20 mouse cellular contexts compared by ENCODE assay signal in genomic region chr11:32767496-32768230, GRCm38 (mm10). TPM values are rescaled to one million over a fixed set of nuclear protein-coding genes. Genes with fewer than 3 reads are reported as not detected.
A peak's percentile ranks its signal among the peaks of the same experiment; 100 is the strongest.
DNase-seq lines count a peak whose midpoint lies in the region; ATAC-seq and TF ChIP-seq lines count a peak whose summit lies in the region.
"Had no signal": no experiment of that assay in that cellular context is flagged by ENCODE, and none has a peak within 500 bp of the region (broad histone marks: within the 10 kb centered on the region; RNA-seq: fewer than 3 reads in every experiment).

No protein-coding gene starts in this region.

- ATAC-seq in hindbrain, embryonic 14.5 days (ENCODE audit: low FRiP score): no peak
- ATAC-seq: forebrain, postnatal 0 days had no signal

- H3K27me3 ChIP-seq in limb, embryonic 10.5 days (ENCODE audit: low read depth, poor library complexity, severe bottlenecking): no peaks in the 10 kb centered on the region
- no peaks in the 10 kb centered on the region for H3K27me3 ChIP-seq in cerebellum, adult 2 months (ENCODE audit: control insufficient read depth, insufficient read depth, low read length)
- no peaks in the 10 kb centered on the region for H3K27me3 ChIP-seq in hindbrain, embryonic 14.5 days (ENCODE audit: control insufficient read depth, insufficient read depth, low read length)
- H3K27me3 ChIP-seq: hindbrain, embryonic 15.5 days had no signal

- no peak for TF ChIP-seq POLR2A in cerebellum, adult 2 months (IDR thresholded peaks at IDR 0.05; ENCODE audit: borderline replicate concordance, insufficient read depth, low read length)

- H3K9ac ChIP-seq in hindbrain, embryonic 14.5 days: no peak overlapping the region
- H3K9ac ChIP-seq: forebrain, postnatal 0 days; hindbrain, embryonic 15.5 days; limb, embryonic 15.5 days had no signal

- peaks cover 42% of the 10 kb centered on the region for H3K4me1 ChIP-seq in limb, embryonic 10.5 days
- no peaks in the 10 kb centered on the region; the same call in 1 of the 2 replicates for H3K4me1 ChIP-seq in cerebellum, adult 2 months (ENCODE audit: control insufficient read depth, insufficient read depth, low read length)
- no peaks in the 10 kb centered on the region for H3K4me1 ChIP-seq in hindbrain, embryonic 14.5 days (replicated peaks; ENCODE audit: control insufficient read depth, insufficient read depth, low read length)
- H3K4me1 ChIP-seq: hindbrain, embryonic 15.5 days had no signal

- 72% methylated on average over 18 of the region's 18 CpGs for WGBS in limb, embryonic 10.5 days
- WGBS in cerebellum, adult 2 months: 85% methylated on average over 18 of the region's 18 CpGs
- WGBS in hindbrain, embryonic 14.5 days: 75% methylated on average over 18 of the region's 18 CpGs

- peak overlapping the region; percentile 42; the same call in 1 of the 2 replicates for H3K27ac ChIP-seq in limb, embryonic 10.5 days
- no peak overlapping the region for H3K27ac ChIP-seq in cerebellum, adult 2 months (ENCODE audit: insufficient read depth, low read length)
- no peak overlapping the region for H3K27ac ChIP-seq in hindbrain, embryonic 14.5 days
- H3K27ac ChIP-seq: hindbrain, embryonic 15.5 days; layer of hippocampus, adult 2 months; left cerebral cortex, adult 2 months; limb, embryonic 15.5 days had no signal

- no peaks in the 10 kb centered on the region for H3K9me3 ChIP-seq in limb, embryonic 10.5 days (replicated peaks)
- H3K9me3 ChIP-seq in hindbrain, embryonic 14.5 days (ENCODE audit: control insufficient read depth, low read length): 0 out of 2 replicates have a peak, but pooled peaks cover 3% of the 10 kb centered on the region
- H3K9me3 ChIP-seq: hindbrain, embryonic 15.5 days; limb, embryonic 15.5 days had no signal

- H3K36me3 ChIP-seq in limb, embryonic 10.5 days: no peaks in the 10 kb centered on the region
- no peaks in the 10 kb centered on the region for H3K36me3 ChIP-seq in hindbrain, embryonic 14.5 days (replicated peaks; ENCODE audit: control insufficient read depth, insufficient read depth)
- H3K36me3 ChIP-seq: hindbrain, embryonic 15.5 days; limb, embryonic 15.5 days had no signal

- TF ChIP-seq CTCF in cerebellum, adult 2 months (IDR thresholded peaks at IDR 0.05; ENCODE audit: borderline replicate concordance, insufficient read depth, low read depth, low read length): no peak

- no peak overlapping the region for H3K4me3 ChIP-seq in limb, embryonic 10.5 days
- no peak overlapping the region for H3K4me3 ChIP-seq in cerebellum, adult 2 months (replicated peaks; ENCODE audit: insufficient read depth, low read depth, low read length)
- no peak overlapping the region for H3K4me3 ChIP-seq in hindbrain, embryonic 14.5 days (replicated peaks; ENCODE audit: low read length)
- H3K4me3 ChIP-seq: erythroblast, embryonic 14.5 days; hindbrain, embryonic 15.5 days; layer of hippocampus, adult 2 months; left cerebral cortex, adult 2 months; limb, embryonic 15.5 days had no signal

- peak; percentile 30 for DNase-seq in embryo, embryonic 10 days (ENCODE audit: low spot score)
- no peak for DNase-seq in embryo, embryonic 9.5 days (ENCODE audit: extremely low spot score)
- peak; percentile 66 for DNase-seq in NIH3T3 (ENCODE audit: low read depth)
- DNase-seq in kidney, adult 9 months: peak; percentile 44
- DNase-seq in limb, embryonic 10.5 days (ENCODE audit: low spot score): no peak
- DNase-seq in cerebellum, adult 2 months: no peak
- DNase-seq in hindbrain, embryonic 14.5 days (ENCODE audit: low spot score): no peak
- DNase-seq in thymus, postnatal 4 days: no peak
- DNase-seq: forebrain, postnatal 0 days; gastrocnemius, postnatal 25 days; lung, adult 2 months; thymus, adult 18-20 months had no signal

- no peak overlapping the region for H3K4me2 ChIP-seq in hindbrain, embryonic 14.5 days (replicated peaks)
- H3K4me2 ChIP-seq: hindbrain, embryonic 15.5 days; limb, embryonic 15.5 days had no signal

RNA-seq across cellular contexts. Expression of gene Smim23, which starts 56.7 kb away (rescaled TPM):
- polyA plus RNA-seq in limb, embryonic 10.5 days (2016; fragmentation: Nextera tagmentation; extraction: Ambion mirVana): not detected in 2 replicates
- not detected in 2 replicates for polyA plus RNA-seq in cerebellum, adult 2 months (2012; rRNA removed)
- not detected in 2 replicates for polyA plus RNA-seq in hindbrain, embryonic 14.5 days (2014; fragmentation: Nextera tagmentation; extraction: Ambion mirVana)
- polyA plus RNA-seq: activated CD4-positive, CD25-positive, alpha-beta regulatory T cell, adult 4 months; cortical plate, adult 2 months; erythroblast, embryonic 14.5 days; forebrain, postnatal 0 days; heart, embryonic 16.5 days; hindbrain, embryonic 15.5 days; limb, embryonic 15.5 days; lung, adult 2 months had no signal

Comparison
In these comparisons a context has a peak if more than half of its experiments do, and no peak if none do; other contexts are left out.
1. DNase-seq: peak in embryo, embryonic 10 days (single experiment), NIH3T3 (single experiment) and kidney, adult 9 months (single experiment); none in embryo, embryonic 9.5 days (single experiment), limb, embryonic 10.5 days (single experiment), cerebellum, adult 2 months (0 of 2), hindbrain, embryonic 14.5 days (single experiment) and thymus, postnatal 4 days (single experiment).